14 mouse cellular contexts compared by ENCODE assay signal in genomic region chr13:36193484-36194113, GRCm38 (mm10).
DNase-seq lines count a peak whose midpoint lies in the region; ATAC-seq lines count a peak whose summit lies in the region.
"Had no signal": no experiment of that assay in that cellular context is flagged by ENCODE, and none has a peak within 500 bp of the region (broad histone marks: within the 10 kb centered on the region; RNA-seq: fewer than 3 reads in every experiment).

No protein-coding gene starts in this region.

- no peak overlapping the region for H3K4me2 ChIP-seq in hindbrain, embryonic 12.5 days (replicated peaks)
- H3K4me2 ChIP-seq in midbrain, embryonic 15.5 days = no peak overlapping the region

- 55% methylated on average over 5 of the region's 5 CpGs for WGBS in hindbrain, embryonic 12.5 days
- WGBS in midbrain, embryonic 15.5 days = 54% methylated on average over 5 of the region's 5 CpGs

- peak overlapping the region; percentile 70 for H3K27ac ChIP-seq in hindbrain, embryonic 12.5 days
- H3K27ac ChIP-seq in midbrain, embryonic 15.5 days = no peak overlapping the region

- no peak overlapping the region for H3K9ac ChIP-seq in hindbrain, embryonic 12.5 days
- no peak overlapping the region for H3K9ac ChIP-seq in midbrain, embryonic 15.5 days

- H3K27me3 ChIP-seq in hindbrain, embryonic 12.5 days = no peaks in the 10 kb centered on the region
- H3K27me3 ChIP-seq in midbrain, embryonic 15.5 days (replicated peaks) = no peaks in the 10 kb centered on the region

- ATAC-seq in hindbrain, embryonic 12.5 days (ENCODE audit: low FRiP score) = peak; percentile 93
- ATAC-seq in midbrain, embryonic 15.5 days (replicated peaks) = peak; percentile 73; the same call in 1 of the 2 replicates
- ATAC-seq: lung, postnatal 0 days had no signal

- peaks cover 14% of the 10 kb centered on the region for H3K4me1 ChIP-seq in hindbrain, embryonic 12.5 days
- peaks cover 5% of the 10 kb centered on the region for H3K4me1 ChIP-seq in midbrain, embryonic 15.5 days

- H3K9me3 ChIP-seq in hindbrain, embryonic 12.5 days (replicated peaks) = no peaks in the 10 kb centered on the region
- no peaks in the 10 kb centered on the region for H3K9me3 ChIP-seq in midbrain, embryonic 15.5 days
- H3K9me3 ChIP-seq: megakaryocyte, embryonic 14.5 days had no signal

- no peak overlapping the region for H3K4me3 ChIP-seq in hindbrain, embryonic 12.5 days
- H3K4me3 ChIP-seq in midbrain, embryonic 15.5 days = no peak overlapping the region
- H3K4me3 ChIP-seq: megakaryocyte, embryonic 14.5 days had no signal

- H3K36me3 ChIP-seq in hindbrain, embryonic 12.5 days = no peaks in the 10 kb centered on the region
- no peaks in the 10 kb centered on the region for H3K36me3 ChIP-seq in midbrain, embryonic 15.5 days (replicated peaks)

- DNase-seq in kidney, adult 9 months = peak; percentile 7
- DNase-seq in kidney, adult 18-20 months = no peak
- DNase-seq in Muller cell, postnatal 12 days (ENCODE audit: inconsistent ontology term) = peak; percentile 20
- no peak for DNase-seq in ovary, postnatal 10 days (ENCODE audit: low spot score)
- no peak for DNase-seq in urinary bladder, postnatal 4 days (ENCODE audit: low spot score in 2 of 2)
- DNase-seq: cerebellum, adult 8-10 months; gastrocnemius, postnatal 10 days; heart, postnatal 14 days; kidney, adult 8-10 months; right cerebral cortex, postnatal 4 days had no signal

Comparison
In these comparisons a context has a peak if more than half of its experiments do, and no peak if none do; other contexts are left out.
1. DNase-seq: peak in kidney, adult 9 months (single experiment) and Muller cell, postnatal 12 days (single experiment); none in kidney, adult 18-20 months (single experiment), ovary, postnatal 10 days (single experiment) and urinary bladder, postnatal 4 days (0 of 2).